23 mouse cellular contexts compared by ENCODE assay signal in the genomic region with DNA sequence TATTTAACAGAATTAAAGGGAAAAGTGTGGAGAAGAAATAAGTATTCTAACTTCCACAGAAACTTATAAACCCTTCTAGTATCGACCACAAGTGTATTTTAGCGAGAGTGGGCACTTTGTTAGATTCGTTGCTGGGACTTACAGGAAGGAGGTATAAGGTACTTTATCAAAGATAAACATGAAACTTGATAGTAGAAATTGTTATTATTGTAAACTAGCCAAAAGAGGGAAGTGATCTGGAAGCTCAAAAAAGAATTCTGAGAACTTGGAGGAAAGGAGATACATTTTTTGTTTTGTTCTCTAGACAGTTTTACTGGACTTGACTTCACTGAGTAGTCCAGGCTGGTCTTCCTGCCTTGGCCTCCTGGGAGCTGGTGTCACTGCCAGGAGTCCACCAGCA.
"Had no signal": no experiment of that assay in that cellular context is flagged by ENCODE, and none has a peak within 500 bp of the region (broad histone marks: within the 10 kb centered on the region; RNA-seq: fewer than 3 reads in every experiment).

No protein-coding gene starts in this region.

- H3K9me3 ChIP-seq: hindbrain, embryonic 10.5 days; hindbrain, embryonic 12.5 days; intestine, embryonic 15.5 days; liver, embryonic 12.5 days had no signal

- H3K4me1 ChIP-seq: hindbrain, embryonic 10.5 days; hindbrain, embryonic 12.5 days; intestine, embryonic 15.5 days; limb, embryonic 10.5 days; limb, embryonic 12.5 days; liver, embryonic 12.5 days had no signal

- H3K4me2 ChIP-seq: hindbrain, embryonic 12.5 days; hindbrain, embryonic 14.5 days; intestine, embryonic 15.5 days; limb, embryonic 12.5 days; liver, embryonic 12.5 days had no signal

- ATAC-seq: hindbrain, embryonic 16.5 days; inflammation-experienced regulatory T-cells, adult 6 months; intestine, embryonic 15.5 days; intestine, postnatal 0 days; liver, embryonic 12.5 days had no signal

- DNase-seq: gastrocnemius, adult 2 months; gastrocnemius, postnatal 10 days; gastrocnemius, postnatal 25 days; heart, adult 18-20 months; heart, postnatal 10 days; heart, postnatal 4 days; kidney, adult 18-20 months; kidney, adult 8-10 months; kidney, postnatal 14 days; liver had no signal

- H3K36me3 ChIP-seq: hindbrain, embryonic 10.5 days; hindbrain, embryonic 12.5 days; intestine, embryonic 15.5 days; limb, embryonic 10.5 days; limb, embryonic 12.5 days; liver, embryonic 12.5 days had no signal

- H3K4me3 ChIP-seq: gastrocnemius, adult 2 months; hindbrain, embryonic 10.5 days; hindbrain, embryonic 12.5 days; intestine, embryonic 15.5 days; layer of hippocampus, adult 2 months; left cerebral cortex, adult 2 months; limb, embryonic 10.5 days; limb, embryonic 12.5 days; liver, embryonic 12.5 days had no signal

- H3K27ac ChIP-seq: gastrocnemius, adult 2 months; hindbrain, embryonic 10.5 days; hindbrain, embryonic 12.5 days; hindbrain, embryonic 14.5 days; intestine, embryonic 15.5 days; layer of hippocampus, adult 2 months; left cerebral cortex, adult 2 months; limb, embryonic 10.5 days; limb, embryonic 12.5 days; liver, embryonic 12.5 days; liver, embryonic 14.5 days had no signal

- H3K9ac ChIP-seq: hindbrain, embryonic 12.5 days; hindbrain, embryonic 14.5 days; intestine, embryonic 15.5 days; limb, embryonic 12.5 days; liver, embryonic 12.5 days; liver, embryonic 14.5 days had no signal

- H3K27me3 ChIP-seq: hindbrain, embryonic 12.5 days; intestine, embryonic 15.5 days; limb, embryonic 12.5 days; liver, embryonic 12.5 days had no signal
